Mouse (Mus musculus) brain, adult 2 months (tissue): ENCODE measurements at regions not wholly inside any gene's neighbourhood (a gene's known extent, or its start where the extent isn't known, plus 50 kb on each side); places are given as distances from the start of the nearest gene placed in this dataset.

Experiments
- DNase-seq: peaks from one replicate; pipeline ENCODE4 v3.0.0; 2011; ENCODE audit warnings: low read depth, low spot score

GRCm38 (mm10) chr1:137751446-137751961 is 424.0 kb downstream of the Ptprc start:
- peak; percentile 75 for DNase-seq

GRCm38 (mm10) chr1:137750894-137751293 is 424.6 kb downstream of the Ptprc start:
- no peak for DNase-seq

- peak; percentile 63 for DNase-seq
These were observed 429.4 kb downstream of the Ptprc start for GRCm38 (mm10) chr1:137746129-137746528.

- DNase-seq, result no peak
These were observed 437.2 kb downstream of the Ptprc start for GRCm38 (mm10) chr1:137738157-137738851.

GRCm38 (mm10) chr1:137703882-137704281 is 471.6 kb downstream of the Ptprc start:
- DNase-seq, result no peak

GRCm38 (mm10) chr1:137698876-137699275 is 476.6 kb downstream of the Ptprc start:
- peak; percentile 25 for DNase-seq

- DNase-seq, result no peak
These were observed 478.2 kb downstream of the Ptprc start for GRCm38 (mm10) chr1:137697289-137697688.

GRCm38 (mm10) chr1:137696796-137697195 is 478.7 kb downstream of the Ptprc start:
- no peak for DNase-seq

- no peak for DNase-seq
These were observed 479.8 kb downstream of the Ptprc start for GRCm38 (mm10) chr1:137695751-137696150.

GRCm38 (mm10) chr1:137692525-137692924 is 483.0 kb downstream of the Ptprc start:
- peak; percentile 24 for DNase-seq

GRCm38 (mm10) chr1:137690860-137691595 is 484.5 kb downstream of the Ptprc start:
- DNase-seq, result peak; percentile 95

- peak; percentile 37 for DNase-seq
These were observed 504.9 kb downstream of the Ptprc start for GRCm38 (mm10) chr1:137670650-137671049.

GRCm38 (mm10) chr1:137669849-137670248 is 505.7 kb downstream of the Ptprc start:
- peak; percentile 90 for DNase-seq

GRCm38 (mm10) chr1:137658141-137658540 is 517.4 kb downstream of the Ptprc start:
- no peak for DNase-seq

GRCm38 (mm10) chr1:137656900-137657458 is 518.5 kb downstream of the Ptprc start:
- peak; percentile 89 for DNase-seq

GRCm38 (mm10) chr1:137654171-137654570 is 521.3 kb downstream of the Ptprc start:
- no peak for DNase-seq

GRCm38 (mm10) chr1:137653495-137653894 is 522.0 kb downstream of the Ptprc start:
- no peak for DNase-seq

GRCm38 (mm10) chr1:137650629-137651028 is 524.9 kb downstream of the Ptprc start:
- DNase-seq, result no peak

- no peak for DNase-seq
These were observed 525.4 kb downstream of the Ptprc start for GRCm38 (mm10) chr1:137650082-137650481.

- DNase-seq, result no peak
These were observed 526.7 kb downstream of the Ptprc start for GRCm38 (mm10) chr1:137648832-137649231.

- no peak for DNase-seq
These were observed 530.9 kb downstream of the Ptprc start for GRCm38 (mm10) chr1:137644601-137645040.

- peak; percentile 24 for DNase-seq
These were observed 532.0 kb downstream of the Ptprc start for GRCm38 (mm10) chr1:137643508-137643907.
